Comparison of ENCODE assay signal across 21 mouse cellular contexts in genomic region chr1:74183006-74183405, GRCm38 (mm10). TPM values are rescaled to one million over a fixed set of nuclear protein-coding genes. Genes with fewer than 3 reads are reported as not detected.
DNase-seq lines count a peak whose midpoint lies in the region; ATAC-seq and TF ChIP-seq lines count a peak whose summit lies in the region.
"Had no signal": no experiment of that assay in that cellular context is flagged by ENCODE, and none has a peak within 500 bp of the region (broad histone marks: within the 10 kb centered on the region; RNA-seq: fewer than 3 reads in every experiment).

No protein-coding gene starts in this region.

- no peaks in the 10 kb centered on the region; the same call in 1 of the 2 replicates for H3K4me1 ChIP-seq in intestine, postnatal 0 days (replicated peaks; ENCODE audit: control insufficient read depth, insufficient read depth, low read length)
- H3K4me1 ChIP-seq in intestine, embryonic 16.5 days (ENCODE audit: control insufficient read depth, insufficient read depth, low read length), result peaks cover 3% of the 10 kb centered on the region; the same call in 1 of the 2 replicates
- H3K4me1 ChIP-seq in liver, postnatal 0 days (ENCODE audit: insufficient read depth), result peaks cover 4% of the 10 kb centered on the region; the same call in 1 of the 2 replicates
- peaks cover 29% of the 10 kb centered on the region for H3K4me1 ChIP-seq in E14TG2a.4 (replicated peaks; ENCODE audit: low read depth, low read length)
- peaks cover 9% of the 10 kb centered on the region for H3K4me1 ChIP-seq in bone marrow, adult 2 months (ENCODE audit: control insufficient read depth, insufficient read depth, low read length)
- H3K4me1 ChIP-seq: midbrain, embryonic 10.5 days had no signal

- H3K4me3 ChIP-seq in intestine, postnatal 0 days (ENCODE audit: low read depth, low read length), result no peak overlapping the region
- H3K4me3 ChIP-seq in intestine, embryonic 16.5 days (ENCODE audit: low read length), result no peak overlapping the region
- H3K4me3 ChIP-seq in liver, postnatal 0 days (ENCODE audit: low read depth, low read length), result no peak overlapping the region
- H3K4me3 ChIP-seq in E14TG2a.4 (replicated peaks; ENCODE audit: low read length), result no peak overlapping the region
- no peak overlapping the region for H3K4me3 ChIP-seq in bone marrow, adult 2 months (replicated peaks; ENCODE audit: control insufficient read depth, low read depth, low read length)
- H3K4me3 ChIP-seq: embryonic facial prominence, embryonic 10.5 days; heart, embryonic 13.5 days; liver, embryonic 13.5 days; midbrain, embryonic 10.5 days had no signal

- no peak for DNase-seq in liver, postnatal 0 days
- DNase-seq in liver, result no peak
- no peak for DNase-seq in gastrocnemius, postnatal 36 days
- no peak for DNase-seq in cerebellum, adult 11-12 months
- DNase-seq: cerebellum, adult 11 months; gastrocnemius, postnatal 25 days; liver, embryonic 13.5 days; lung, postnatal 36 days; thymus, postnatal 36 days had no signal

- no peak for TF ChIP-seq EP300 in liver, postnatal 0 days (IDR thresholded peaks at IDR 0.05; ENCODE audit: low read depth)

- no peaks in the 10 kb centered on the region for H3K36me3 ChIP-seq in intestine, postnatal 0 days (ENCODE audit: control insufficient read depth, insufficient read depth)
- H3K36me3 ChIP-seq in intestine, embryonic 16.5 days (ENCODE audit: control insufficient read depth, insufficient read depth, low read length), result no peaks in the 10 kb centered on the region
- H3K36me3 ChIP-seq in liver, postnatal 0 days (replicated peaks; ENCODE audit: insufficient read depth, low read length), result no peaks in the 10 kb centered on the region
- no peaks in the 10 kb centered on the region for H3K36me3 ChIP-seq in E14TG2a.4 (ENCODE audit: insufficient read depth, low read length)
- H3K36me3 ChIP-seq: embryonic facial prominence, embryonic 10.5 days; heart, embryonic 13.5 days; liver, embryonic 13.5 days; midbrain, embryonic 10.5 days had no signal

- intact Hi-C loops in gastrocnemius, postnatal 36 days (cut with DNase I), result no loop called here

- H3K9me3 ChIP-seq in intestine, postnatal 0 days (ENCODE audit: control insufficient read depth), result no peaks in the 10 kb centered on the region
- H3K9me3 ChIP-seq in intestine, embryonic 16.5 days (ENCODE audit: control insufficient read depth, low read length), result no peaks in the 10 kb centered on the region
- no peaks in the 10 kb centered on the region for H3K9me3 ChIP-seq in liver, postnatal 0 days (ENCODE audit: low read length)
- no peaks in the 10 kb centered on the region for H3K9me3 ChIP-seq in E14TG2a.4 (ENCODE audit: low read length)
- H3K9me3 ChIP-seq: embryonic facial prominence, embryonic 10.5 days; heart, embryonic 13.5 days; liver, embryonic 13.5 days; midbrain, embryonic 10.5 days had no signal

- WGBS in intestine, postnatal 0 days, result 66% methylated on average over 2 of the region's 2 CpGs
- WGBS in intestine, embryonic 16.5 days, result 65% methylated on average over 2 of the region's 2 CpGs
- 50% methylated on average over 2 of the region's 2 CpGs for WGBS in liver, postnatal 0 days (ENCODE audit: insufficient replicate concordance)
- 50% methylated on average over 2 of the region's 2 CpGs for WGBS in bone marrow, adult 2 months

- peak; percentile 50 for TF ChIP-seq CTCF in intestine, postnatal 0 days (IDR thresholded peaks at IDR 0.05; ENCODE audit: low read depth)
- TF ChIP-seq CTCF in liver, postnatal 0 days (IDR thresholded peaks at IDR 0.05; ENCODE audit: low read depth), result peak; percentile 36
- peak; percentile 28 for TF ChIP-seq CTCF in E14TG2a.4 (conservative IDR thresholded peaks at IDR 0.05; ENCODE audit: low read length)
- peak; percentile 20; the same call in 1 of the 2 replicates for TF ChIP-seq CTCF in bone marrow, adult 2 months (IDR thresholded peaks at IDR 0.05; ENCODE audit: control insufficient read depth, insufficient read depth, low read length)

- H3K27me3 ChIP-seq in intestine, postnatal 0 days (replicated peaks; ENCODE audit: control insufficient read depth, insufficient read depth, low read length), result no peaks in the 10 kb centered on the region
- no peaks in the 10 kb centered on the region for H3K27me3 ChIP-seq in intestine, embryonic 16.5 days (replicated peaks; ENCODE audit: control insufficient read depth, insufficient read depth, low read length)
- no peaks in the 10 kb centered on the region for H3K27me3 ChIP-seq in liver, postnatal 0 days (ENCODE audit: insufficient read depth, low read length)
- no peaks in the 10 kb centered on the region for H3K27me3 ChIP-seq in E14TG2a.4 (ENCODE audit: insufficient read depth, low read length)
- H3K27me3 ChIP-seq: heart, embryonic 13.5 days; liver, embryonic 13.5 days had no signal

- ATAC-seq in intestine, postnatal 0 days, result no peak
- no peak for ATAC-seq in intestine, embryonic 16.5 days
- no peak for ATAC-seq in liver, postnatal 0 days
- ATAC-seq: forebrain, embryonic 14.5 days had no signal

- no peak overlapping the region for H3K4me2 ChIP-seq in intestine, postnatal 0 days (replicated peaks; ENCODE audit: low read depth)
- H3K4me2 ChIP-seq in intestine, embryonic 16.5 days (ENCODE audit: low read depth, low read length), result no peak overlapping the region
- H3K4me2 ChIP-seq in liver, postnatal 0 days (ENCODE audit: low read depth, low read length), result no peak overlapping the region
- H3K4me2 ChIP-seq: heart, embryonic 13.5 days; liver, embryonic 13.5 days had no signal

- no peak for TF ChIP-seq POLR2A in bone marrow, adult 2 months (IDR thresholded peaks at IDR 0.05; ENCODE audit: borderline replicate concordance, control insufficient read depth, low read depth, low read length)

- no peak overlapping the region for H3K27ac ChIP-seq in intestine, postnatal 0 days (ENCODE audit: low read depth, low read length)
- H3K27ac ChIP-seq in intestine, embryonic 16.5 days (ENCODE audit: low read length), result no peak overlapping the region
- H3K27ac ChIP-seq in liver, postnatal 0 days (ENCODE audit: low read depth), result no peak overlapping the region
- no peak overlapping the region for H3K27ac ChIP-seq in bone marrow, adult 2 months (ENCODE audit: control insufficient read depth, insufficient read depth, low read depth, low read length, poor library complexity)
- H3K27ac ChIP-seq: embryonic facial prominence, embryonic 10.5 days; heart, embryonic 13.5 days; liver, embryonic 13.5 days; midbrain, embryonic 10.5 days had no signal

- no peak overlapping the region for H3K9ac ChIP-seq in intestine, postnatal 0 days (ENCODE audit: low read depth, low read length)
- no peak overlapping the region for H3K9ac ChIP-seq in intestine, embryonic 16.5 days (ENCODE audit: low read depth, low read length)
- no peak overlapping the region for H3K9ac ChIP-seq in liver, postnatal 0 days (replicated peaks)
- H3K9ac ChIP-seq: heart, embryonic 13.5 days; liver, embryonic 13.5 days had no signal

RNA-seq across cellular contexts. Expression of gene Cxcr1, which starts 11.4 kb away (rescaled TPM):
- polyA plus RNA-seq in intestine, postnatal 0 days (2015; fragmentation: Nextera tagmentation; extraction: Ambion mirVana), result not detected in 2 replicates
- polyA plus RNA-seq in intestine, embryonic 16.5 days (2015; fragmentation: Nextera tagmentation; extraction: Ambion mirVana), result not detected in 2 replicates
- polyA plus RNA-seq in liver, postnatal 0 days (2015; fragmentation: Nextera tagmentation; extraction: Ambion mirVana), result not detected in 2 replicates
- 2.7 TPM in 1 of 2 replicates, not detected in the other for polyA plus RNA-seq in bone marrow, adult 2 months (2011; ENCODE audit: insufficient read depth, insufficient read length, low replicate concordance, missing spikeins)
- not detected for total RNA-seq in gastrocnemius, postnatal 36 days (2021)
- total RNA-seq: gastrocnemius, postnatal 25 days; layer of hippocampus, postnatal 25 days; left cerebral cortex, postnatal 36 days had no signal
- polyA plus RNA-seq: brain, embryonic 14.5 days; embryonic facial prominence, embryonic 10.5 days; forebrain, embryonic 14.5 days; heart, embryonic 13.5 days; liver, embryonic 13.5 days; midbrain, embryonic 10.5 days; neural tube, embryonic 14.5 days had no signal

RNA-seq across cellular contexts. Expression of gene Cxcr2, which starts 29.2 kb away (rescaled TPM):
- polyA plus RNA-seq in intestine, postnatal 0 days (2015; fragmentation: Nextera tagmentation; extraction: Ambion mirVana), result 0.07 TPM in 2 replicates
- 0.22 and 0.27 TPM in 2 replicates for polyA plus RNA-seq in intestine, embryonic 16.5 days (2015; fragmentation: Nextera tagmentation; extraction: Ambion mirVana)
- polyA plus RNA-seq in liver, postnatal 0 days (2015; fragmentation: Nextera tagmentation; extraction: Ambion mirVana), result 2.5 and 3.2 TPM in 2 replicates
- polyA plus RNA-seq in bone marrow, adult 2 months (2011; ENCODE audit: insufficient read depth, insufficient read length, low replicate concordance, missing spikeins), result 5.0 and 26.1 TPM in 2 replicates
- total RNA-seq in gastrocnemius, postnatal 36 days (2021), result not detected
- total RNA-seq: gastrocnemius, postnatal 25 days; layer of hippocampus, postnatal 25 days had no signal
- polyA plus RNA-seq: heart, embryonic 13.5 days had no signal

RNA-seq across cellular contexts. Expression of gene Arpc2, which starts 52.9 kb away (rescaled TPM):
- polyA plus RNA-seq in intestine, postnatal 0 days (2015; fragmentation: Nextera tagmentation; extraction: Ambion mirVana), result 528 and 529 TPM in 2 replicates
- polyA plus RNA-seq in intestine, embryonic 16.5 days (2015; fragmentation: Nextera tagmentation; extraction: Ambion mirVana), result 556 and 575 TPM in 2 replicates
- polyA plus RNA-seq in liver, postnatal 0 days (2015; fragmentation: Nextera tagmentation; extraction: Ambion mirVana), result 238 and 254 TPM in 2 replicates
- polyA plus RNA-seq in bone marrow, adult 2 months (2011; ENCODE audit: insufficient read depth, insufficient read length, low replicate concordance, missing spikeins), result 95.9 and 150 TPM in 2 replicates
- 10 to 100 TPM; 56.1 to 65.1 TPM for total RNA-seq in gastrocnemius, postnatal 36 days (2021)

RNA-seq across cellular contexts. Expression of gene Rufy4, which starts 57.7 kb away (rescaled TPM):
- polyA plus RNA-seq in intestine, postnatal 0 days (2015; fragmentation: Nextera tagmentation; extraction: Ambion mirVana), result 0.10 TPM in 1 of 2 replicates, not detected in the other
- 0.12 and 0.31 TPM in 2 replicates for polyA plus RNA-seq in intestine, embryonic 16.5 days (2015; fragmentation: Nextera tagmentation; extraction: Ambion mirVana)
- 0.20 TPM in 1 of 2 replicates, not detected in the other for polyA plus RNA-seq in liver, postnatal 0 days (2015; fragmentation: Nextera tagmentation; extraction: Ambion mirVana)
- 1.1 and 2.6 TPM in 2 replicates for polyA plus RNA-seq in bone marrow, adult 2 months (2011; ENCODE audit: insufficient read depth, insufficient read length, low replicate concordance, missing spikeins)
- under 1 TPM in 1 of 2 experiments, not detected in 1; 0.10 TPM for total RNA-seq in gastrocnemius, postnatal 36 days (2021)
- total RNA-seq: layer of hippocampus, postnatal 25 days; left cerebral cortex, postnatal 36 days had no signal

RNA-seq across cellular contexts. Expression of gene Tns1, which starts 58.8 kb away (rescaled TPM):
- 20.0 and 21.5 TPM in 2 replicates for polyA plus RNA-seq in intestine, postnatal 0 days (2015; fragmentation: Nextera tagmentation; extraction: Ambion mirVana)
- 20.2 and 23.4 TPM in 2 replicates for polyA plus RNA-seq in intestine, embryonic 16.5 days (2015; fragmentation: Nextera tagmentation; extraction: Ambion mirVana)
- 12.1 and 12.8 TPM in 2 replicates for polyA plus RNA-seq in liver, postnatal 0 days (2015; fragmentation: Nextera tagmentation; extraction: Ambion mirVana)
- polyA plus RNA-seq in bone marrow, adult 2 months (2011; ENCODE audit: insufficient read depth, insufficient read length, low replicate concordance, missing spikeins), result 26.4 and 26.5 TPM in 2 replicates
- 100 to 1,000 TPM; 194 to 248 TPM for total RNA-seq in gastrocnemius, postnatal 36 days (2021)
